Mouse (Mus musculus) embryonic fibroblast, embryonic 13.5 days (primary cell): ENCODE results near the gene Gria4. TPM values are rescaled to one million over a fixed set of nuclear protein-coding genes. Genes with fewer than 3 reads are reported as not detected.
"Not testable (repeated sequence)": the region's sequence is repeated elsewhere in the genome, so short reads cannot be mapped to it uniquely, and the experiment has no call there.

ENCODE experiments used
- H3K27ac ChIP-seq: 2 replicates; pipeline ENCODE4 v1.5.1; 2012; ENCODE audit warnings: low read length, control low read depth, inconsistent platforms; ENCODE audit not compliant: insufficient read depth
- H3K4me1 ChIP-seq: 2 replicates; pipeline ENCODE4 v1.6.1; 2011; ENCODE audit warnings: low read length; ENCODE audit not compliant: control insufficient read depth, insufficient read depth
- H3K4me3 ChIP-seq: 2 replicates; pipeline ENCODE4 v1.5.1; 2011; ENCODE audit warnings: mild to moderate bottlenecking, control low read depth, low read length; ENCODE audit not compliant: insufficient read depth
- CTCF ChIP-seq: IDR thresholded peaks from 2 replicates; pipeline ENCODE4 v1.5.1; 2011; ENCODE audit warnings: mild to moderate bottlenecking, control low read depth, low read length, moderate library complexity, borderline replicate concordance; ENCODE audit not compliant: insufficient read depth
- POLR2A ChIP-seq: IDR thresholded peaks from 2 replicates; pipeline ENCODE4 v1.6.1; 2011; ENCODE audit warnings: low read depth, mild to moderate bottlenecking, control low read depth, low read length, moderate library complexity
- polyA plus RNA-seq: library from polyadenylated mRNA; stranded (reverse); fragments of >200 nt; gene quantifications from 2 replicates; pipeline ENCODE4 v1.2.4, GENCODE M21; 2011; ENCODE audit warnings: low read depth; ENCODE audit not compliant: missing spikeins, insufficient read length

The Gria4 gene
- polyA plus RNA-seq, 1 experiment = 0.12 TPM

- H3K27ac ChIP-seq = no peak overlapping the region
- TF ChIP-seq POLR2A = no peak
- TF ChIP-seq CTCF = no peak
- no peaks in the 10 kb centered on the region for H3K4me1 ChIP-seq
- H3K4me3 ChIP-seq = no peak overlapping the region
These were observed 336.5 kb downstream of the Gria4 start for GRCm38 (mm10) chr9:4459456-4460070.

- Histone ChIP-seq H3K4me3 (no peak overlapping the region), H3K27ac (no peak overlapping the region), H3K4me1 (no peaks in the 10 kb centered on the region)
- no peak for TF ChIP-seq POLR2A
- no peak for TF ChIP-seq CTCF
These were observed 337.8 kb downstream of the Gria4 start for GRCm38 (mm10) chr9:4458193-4458592.

DNA sequence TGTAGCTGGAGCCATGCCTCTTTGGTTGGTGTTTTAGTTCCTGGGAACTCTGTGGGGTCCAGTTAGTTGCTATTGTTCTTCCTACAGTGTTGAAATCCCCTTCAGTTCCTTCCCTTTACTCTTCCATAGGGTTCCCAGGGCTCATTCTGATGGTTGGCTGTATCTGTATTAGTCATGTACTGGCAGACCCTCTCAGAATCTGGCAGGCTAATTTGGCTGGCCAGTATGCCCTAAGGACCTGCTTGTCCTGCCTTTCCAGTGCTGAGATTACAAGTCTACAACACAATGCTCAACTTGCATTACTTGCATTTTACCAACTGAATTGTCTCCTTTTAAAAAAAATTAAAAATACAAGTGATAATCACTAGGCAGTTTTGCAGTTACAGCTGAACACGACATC, 338.4 kb downstream of the Gria4 start:
- Histone ChIP-seq H3K27ac (no peak overlapping the region), H3K4me1 (no peaks in the 10 kb centered on the region), H3K4me3 (no peak overlapping the region)
- no peak for TF ChIP-seq POLR2A
- no peak for TF ChIP-seq CTCF

DNA sequence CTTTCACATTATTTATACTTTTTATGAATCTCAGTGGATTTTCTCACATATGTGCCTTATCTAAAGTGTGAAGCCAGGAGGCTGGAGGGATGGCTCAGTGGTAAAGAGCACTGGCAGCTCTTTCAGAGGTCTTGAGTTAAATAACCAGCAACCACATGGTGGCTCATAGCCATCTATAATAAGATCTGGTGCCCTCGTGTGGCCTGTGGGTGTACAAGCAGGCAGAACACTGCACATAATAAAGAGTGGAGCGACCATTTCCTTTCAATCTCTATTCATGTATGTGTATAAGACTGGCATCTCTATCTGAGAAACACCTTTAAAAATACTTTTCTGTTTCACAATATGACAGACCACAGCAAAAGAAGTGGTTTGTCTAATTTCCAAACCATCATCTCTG, 353.1 kb downstream of the Gria4 start:
- no peak overlapping the region for H3K27ac ChIP-seq
- TF ChIP-seq CTCF (peak; percentile 42; the same call in 1 of the 2 replicates), POLR2A (no peak)
- H3K4me3 ChIP-seq = no peak overlapping the region
- no peaks in the 10 kb centered on the region for H3K4me1 ChIP-seq

GRCm38 (mm10) chr9:4400801-4401200, 395.2 kb downstream of the Gria4 start:
- H3K27ac ChIP-seq, H3K4me3 ChIP-seq, H3K4me1 ChIP-seq: not testable (repeated sequence)

GRCm38 (mm10) chr9:4376640-4377120, 419.4 kb downstream of the Gria4 start:
- TF ChIP-seq CTCF = no peak
- TF ChIP-seq POLR2A = 0 out of 2 replicates have a peak, but pooled peaks have one; percentile 74
- Histone ChIP-seq H3K27ac (no peak overlapping the region), H3K4me3 (peak overlapping the region; percentile 87), H3K4me1 (peaks cover 4% of the 10 kb centered on the region; the same call in 1 of the 2 replicates)

- Histone ChIP-seq H3K27ac (peak within 1 kb of the TSS; percentile 48; the same call in 1 of the 2 replicates), H3K4me3 (peak within 1 kb of the TSS; percentile 87), H3K4me1 (peaks cover 4% of the 10 kb centered on the region; the same call in 1 of the 2 replicates)
- TF ChIP-seq POLR2A (peak; percentile 80), CTCF (no peak)
These were observed 420.0 kb downstream of the Gria4 start, which contains the start of gene Msantd4 for GRCm38 (mm10) chr9:4375828-4376639. TSS of gene Msantd4 (plus strand) at chr9:4376562.
